Mouse (Mus musculus) thymus, postnatal 36 days (tissue): ENCODE results near the gene Adra1b.

Experiments
- DNase-seq, 2 experiments: peaks; one replicate each; pipeline ENCODE4 v3.0.0; 2022; ENCODE audit warnings: mixed read lengths in 2 of 2

Gene Adra1b

DNA sequence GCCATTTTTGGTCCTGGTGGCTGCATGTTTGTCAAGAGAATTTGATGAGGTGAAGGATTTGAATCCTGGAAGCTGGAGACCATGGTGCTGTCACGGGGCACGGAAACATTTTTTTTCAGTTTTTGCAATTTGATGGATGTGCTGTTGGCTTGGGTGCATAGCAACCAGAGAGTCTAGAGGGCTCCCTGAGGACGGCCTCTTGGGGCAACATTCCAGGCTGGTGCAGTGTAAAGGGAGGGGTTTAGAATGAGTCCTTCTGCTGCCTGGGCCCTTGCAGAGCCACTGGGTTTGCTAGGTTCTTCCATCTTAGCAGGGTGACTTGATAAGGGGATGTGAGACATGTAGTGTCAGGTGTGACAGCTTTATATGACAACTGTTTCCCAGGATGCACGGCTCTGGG, 8.5 kb downstream of the Adra1b start:
- no peak for DNase-seq

DNA sequence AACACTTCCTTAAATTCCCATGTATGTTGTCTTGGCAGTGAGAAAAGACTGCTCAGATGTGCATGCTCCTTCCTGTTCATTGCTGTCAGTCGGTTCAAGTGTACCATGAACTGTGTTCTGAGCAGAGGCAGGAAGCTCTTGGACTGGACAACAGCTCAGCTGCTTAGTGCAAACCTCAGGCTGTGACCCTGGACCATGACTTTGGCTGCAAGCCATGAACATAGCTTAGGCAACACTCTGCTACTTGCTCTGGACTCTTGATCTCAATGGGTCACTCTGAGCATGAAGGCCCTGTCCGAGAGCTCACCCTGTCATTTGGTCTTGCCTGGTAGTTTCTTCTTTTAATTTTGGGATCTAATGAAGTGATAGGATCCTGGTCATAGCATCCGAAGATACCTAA, 9.6 kb downstream of the Adra1b start:
- DNase-seq, result no peak

DNA sequence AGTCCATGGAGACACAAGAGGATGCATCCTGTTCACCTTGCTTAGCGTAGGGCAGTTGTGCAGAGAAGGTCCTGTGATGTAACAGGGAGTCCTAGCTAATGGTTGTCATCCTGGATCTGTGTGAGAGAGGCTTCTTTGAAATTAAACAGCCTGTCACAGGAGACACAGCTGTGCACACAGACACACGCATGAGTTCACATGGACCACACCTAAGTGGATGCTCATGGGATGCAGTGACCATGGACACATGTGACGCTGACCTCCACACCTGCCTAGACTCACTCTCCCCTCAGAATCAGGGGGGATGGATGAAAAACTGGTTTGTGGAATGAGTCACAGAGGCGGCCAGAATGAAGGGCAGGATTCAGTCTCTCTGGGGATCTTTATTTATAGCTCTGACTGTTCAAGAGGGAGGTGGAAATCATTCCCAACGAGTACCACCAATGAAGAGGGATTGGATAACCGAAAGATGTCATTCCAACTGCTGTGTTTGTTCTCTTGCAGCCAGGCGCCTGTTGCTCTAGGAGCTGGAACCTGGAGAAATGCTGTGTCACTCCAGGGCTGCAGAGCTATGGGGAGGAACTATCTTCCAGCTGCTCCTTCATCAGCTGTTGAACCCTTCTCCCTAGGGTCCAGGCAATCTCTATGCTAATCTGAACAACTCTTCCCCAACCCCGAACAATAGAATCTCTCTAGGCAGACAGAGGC, 11.6 kb downstream of the Adra1b start:
- DNase-seq, result no peak

DNA sequence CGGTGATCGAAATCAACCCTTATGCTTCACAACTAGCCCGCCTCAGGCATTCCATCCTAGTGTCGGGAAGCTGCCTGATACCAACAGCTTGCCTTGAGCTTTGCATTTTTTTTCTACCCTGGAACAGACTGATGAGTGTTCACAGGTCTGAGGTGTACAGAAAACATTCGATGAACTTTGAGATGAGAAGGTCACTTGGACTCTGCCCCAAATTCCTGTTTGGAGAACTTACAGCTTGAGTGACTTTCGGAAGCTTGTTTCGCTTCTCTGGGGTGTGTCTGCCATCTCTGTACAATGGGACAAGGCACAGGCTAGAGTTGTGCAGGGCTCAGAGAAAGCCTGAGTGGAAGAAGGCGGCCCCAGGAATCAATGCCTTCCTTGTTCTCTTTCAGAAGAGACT, 12.3 kb downstream of the Adra1b start:
- no peak for DNase-seq

DNA sequence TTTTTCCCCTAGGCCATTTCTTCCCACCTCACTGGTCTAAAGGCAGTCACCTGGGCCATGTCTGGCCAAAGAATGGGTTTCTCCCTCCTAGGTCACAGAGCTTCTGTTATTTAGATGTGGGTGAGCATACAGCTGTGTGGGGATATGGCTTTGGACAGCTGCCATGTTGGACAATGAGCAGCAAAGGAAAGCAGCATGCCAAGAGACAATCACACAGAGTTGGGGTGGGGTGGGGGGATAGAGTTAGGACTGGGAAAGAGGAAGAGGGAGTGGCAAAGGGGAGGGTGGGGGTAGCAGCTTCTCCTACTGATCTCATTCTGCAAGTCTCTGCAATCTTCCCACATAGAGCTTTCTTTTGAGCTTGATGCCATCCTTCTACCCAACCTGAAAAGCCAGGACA, 13.4 kb downstream of the Adra1b start:
- no peak for DNase-seq

DNA sequence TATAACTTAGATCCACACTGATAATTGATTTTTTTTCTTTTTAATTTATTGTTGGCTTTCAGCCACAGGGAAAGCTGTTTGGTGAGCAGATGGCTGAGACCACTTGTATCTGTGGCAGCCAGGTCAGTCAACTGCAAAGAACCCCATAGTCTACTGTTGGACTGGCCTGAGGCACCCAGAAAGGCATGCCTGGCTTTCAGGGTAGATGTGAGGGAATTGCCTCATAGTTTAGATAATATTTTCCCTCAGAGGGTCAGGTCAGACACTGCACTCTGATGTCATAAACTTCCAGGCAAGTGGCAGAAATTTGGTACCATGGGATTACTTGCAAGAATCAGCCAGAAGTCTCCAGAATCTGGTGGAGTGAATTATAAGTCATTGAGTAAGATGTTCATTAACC, 16.5 kb downstream of the Adra1b start:
- DNase-seq, result no peak

DNA sequence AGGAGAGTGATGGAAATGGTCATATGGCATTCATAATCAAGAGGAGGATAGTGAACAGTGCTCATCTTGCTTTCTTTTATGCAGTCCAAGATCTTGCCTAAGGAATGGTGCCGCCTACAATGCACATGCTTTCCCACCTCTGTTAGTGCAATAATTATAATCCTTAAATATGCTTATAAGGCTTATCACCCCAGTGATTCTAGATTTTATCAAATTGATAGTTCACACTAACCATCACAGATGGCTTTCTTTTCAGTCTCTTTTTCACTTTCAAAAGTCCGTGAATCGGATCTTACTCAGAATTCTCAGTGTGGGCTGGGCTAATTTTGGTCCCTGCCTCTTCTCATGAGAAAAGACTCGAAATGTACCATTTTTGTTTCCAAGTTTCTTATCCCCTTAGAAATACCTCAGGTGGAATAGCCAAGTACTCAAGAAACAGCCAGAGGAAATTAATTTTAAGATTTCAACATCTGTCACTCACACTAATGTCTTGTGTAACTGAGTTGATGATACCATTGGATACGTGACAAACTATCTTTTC, 17.3 kb downstream of the Adra1b start:
- DNase-seq, result no peak

DNA sequence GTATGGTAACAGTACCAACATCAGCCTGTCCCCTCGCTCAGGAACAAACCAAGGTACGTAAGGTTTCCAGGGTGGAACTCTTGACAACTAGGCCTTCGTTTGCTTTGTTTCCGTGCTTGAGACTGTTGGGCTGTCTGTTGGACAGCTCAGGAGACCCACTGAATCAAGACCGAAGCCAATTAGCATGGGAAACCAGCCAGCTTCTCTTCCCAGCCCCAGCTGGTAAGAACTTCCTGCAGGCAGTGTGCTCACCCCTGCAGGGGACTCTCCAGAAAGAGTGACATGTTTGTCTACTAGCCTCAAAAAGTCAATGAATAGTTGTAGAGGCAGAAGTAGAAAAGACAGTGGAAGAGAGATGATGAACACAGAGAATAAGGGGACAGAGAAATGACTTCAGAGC, 23.8 kb downstream of the Adra1b start:
- no peak for DNase-seq

DNA sequence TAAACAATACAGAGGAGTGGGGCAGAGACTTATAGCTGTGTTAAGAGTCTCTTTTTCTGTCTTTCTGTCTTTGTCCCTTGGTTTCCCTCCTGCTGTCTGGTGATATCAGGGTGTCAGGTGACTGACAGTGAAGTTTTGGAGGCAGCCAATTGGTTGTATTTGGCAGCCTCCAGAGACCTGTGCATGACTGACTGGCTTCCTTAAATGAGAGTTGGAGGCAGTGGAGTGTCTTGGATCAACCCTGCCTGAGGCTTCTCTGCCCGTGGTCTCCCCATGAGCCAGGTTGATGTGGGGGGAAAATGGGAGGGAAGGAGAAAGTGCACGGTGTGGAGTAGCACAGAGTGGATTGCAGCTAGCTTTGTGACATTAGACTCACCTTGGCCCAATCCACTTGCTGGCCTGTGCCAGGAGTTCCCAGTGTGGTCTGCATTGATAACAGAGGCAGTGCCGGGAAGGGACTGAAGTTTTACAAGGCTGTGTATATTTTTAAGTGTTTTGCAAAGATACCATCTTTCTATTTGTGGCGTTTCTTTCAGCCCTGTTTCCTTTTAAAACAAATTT, 33.2 kb downstream of the Adra1b start:
- DNase-seq, result no peak

DNA sequence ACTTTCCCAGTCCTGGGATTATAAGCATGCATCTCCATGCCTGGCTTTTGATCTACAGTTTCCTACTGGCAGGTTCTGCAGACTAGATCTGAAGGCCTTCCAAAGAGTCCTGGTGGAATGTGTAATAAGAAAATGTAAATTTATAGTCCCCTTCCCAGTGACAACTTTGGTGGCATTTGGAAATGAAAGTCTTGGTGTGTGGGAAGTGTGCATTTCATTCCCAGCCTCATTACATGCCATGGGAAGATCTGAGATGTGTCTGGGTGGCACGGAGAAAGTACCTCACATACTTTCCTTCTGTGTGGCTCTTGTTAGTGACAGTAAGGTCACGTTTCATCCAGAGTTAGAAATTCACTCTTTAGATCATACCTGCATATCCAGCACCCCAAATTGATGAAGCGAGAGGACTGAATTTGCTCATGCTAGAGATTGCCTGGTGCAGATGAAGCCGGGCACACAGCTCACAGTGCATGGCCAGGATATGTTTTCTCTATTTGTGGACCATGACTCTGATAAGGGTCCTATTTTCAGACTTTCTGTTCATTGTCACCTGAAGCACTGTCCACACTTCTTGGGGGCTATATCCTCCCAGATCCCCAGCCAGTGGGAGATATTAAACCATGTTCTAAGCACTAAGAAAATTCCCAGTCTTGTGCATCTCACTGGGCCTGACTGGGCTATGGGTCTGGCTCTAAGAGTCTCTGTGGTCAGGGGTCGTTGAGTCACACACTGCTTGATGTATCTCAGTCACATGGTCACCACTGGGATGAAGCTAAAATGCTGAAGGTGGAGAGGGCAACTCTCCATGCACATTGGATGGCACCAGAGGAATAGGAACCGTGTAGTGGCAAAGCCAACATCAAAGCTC, 35.5 kb downstream of the Adra1b start:
- DNase-seq, result no peak

DNA sequence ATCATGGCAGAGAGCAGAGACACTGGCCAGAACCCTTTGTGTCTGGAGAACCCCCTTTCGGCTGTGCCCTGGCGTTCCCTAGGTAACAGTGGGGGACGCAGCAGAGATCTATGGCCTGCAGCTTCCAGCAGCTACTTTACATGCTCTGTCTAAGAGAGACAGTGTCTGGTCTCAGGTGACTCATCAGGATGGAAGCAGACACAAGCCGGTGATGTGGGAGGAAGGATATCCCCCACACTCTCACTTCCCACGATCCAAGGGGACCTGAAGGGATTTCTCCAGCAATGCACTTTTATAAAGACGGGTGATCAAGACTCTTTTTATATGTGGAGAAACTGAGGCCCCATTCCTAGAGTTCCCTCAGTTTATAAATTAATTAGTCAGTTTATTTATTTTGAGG, 48.0 kb downstream of the Adra1b start:
- no peak for DNase-seq

DNA sequence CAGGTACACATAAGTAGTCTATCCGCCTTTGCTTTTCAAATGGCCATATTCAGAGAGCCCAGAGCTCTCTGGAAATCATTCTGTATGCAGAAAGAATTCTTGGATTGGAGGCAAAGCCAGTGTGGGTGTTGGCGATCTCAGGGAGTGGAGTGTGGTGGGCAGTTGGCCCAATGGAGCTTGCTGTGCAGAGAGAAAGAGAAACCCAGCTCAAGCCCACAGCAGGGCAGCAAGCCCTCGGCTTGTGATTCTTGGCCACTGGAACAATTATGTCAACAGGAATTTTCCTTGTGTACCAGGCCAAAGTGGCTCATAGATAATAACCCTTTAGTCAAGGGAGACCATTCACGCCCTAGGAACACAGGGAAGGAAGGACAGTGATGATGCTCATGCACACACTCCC, 53.0 kb downstream of the Adra1b start:
- no peak for DNase-seq

DNA sequence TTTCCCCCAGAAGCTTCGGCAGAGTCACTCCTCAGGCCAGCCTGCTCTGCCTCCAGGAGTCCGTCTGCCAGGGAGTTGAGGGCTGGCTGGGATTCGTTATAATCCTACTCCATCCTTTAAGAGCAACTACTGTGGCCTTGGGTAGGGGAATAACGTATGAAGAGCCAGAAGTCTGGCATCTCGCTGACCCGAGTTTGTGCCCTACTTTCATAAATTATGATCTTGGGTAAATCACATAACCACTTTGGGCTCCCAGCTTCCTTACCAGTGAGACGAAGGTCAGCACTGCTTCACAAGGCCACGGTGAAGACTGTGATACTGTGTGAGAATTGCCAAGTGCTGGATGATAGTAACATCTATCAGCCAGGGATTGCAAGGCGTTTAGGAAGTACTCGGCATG, 59.4 kb downstream of the Adra1b start:
- DNase-seq, result no peak

DNA sequence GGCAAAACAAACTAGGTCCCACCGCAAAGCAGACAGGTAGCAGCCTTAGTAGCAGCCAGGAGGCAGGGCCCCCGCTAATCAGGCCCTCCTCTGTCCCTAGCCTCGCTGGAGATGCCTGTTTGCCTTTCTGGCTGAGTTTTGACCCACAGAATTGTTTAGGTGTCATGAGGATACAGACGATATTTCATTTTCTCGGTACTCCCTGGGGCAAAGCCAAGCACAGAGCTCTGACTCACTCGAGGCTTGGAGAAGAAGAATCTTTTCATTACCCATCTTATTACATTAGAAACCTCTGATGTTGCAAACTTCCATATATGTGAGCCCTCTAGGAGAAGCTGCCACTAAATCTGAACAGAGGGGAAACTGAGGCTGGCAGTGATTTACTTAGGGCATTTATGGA, 60.5 kb downstream of the Adra1b start:
- DNase-seq, result no peak

DNA sequence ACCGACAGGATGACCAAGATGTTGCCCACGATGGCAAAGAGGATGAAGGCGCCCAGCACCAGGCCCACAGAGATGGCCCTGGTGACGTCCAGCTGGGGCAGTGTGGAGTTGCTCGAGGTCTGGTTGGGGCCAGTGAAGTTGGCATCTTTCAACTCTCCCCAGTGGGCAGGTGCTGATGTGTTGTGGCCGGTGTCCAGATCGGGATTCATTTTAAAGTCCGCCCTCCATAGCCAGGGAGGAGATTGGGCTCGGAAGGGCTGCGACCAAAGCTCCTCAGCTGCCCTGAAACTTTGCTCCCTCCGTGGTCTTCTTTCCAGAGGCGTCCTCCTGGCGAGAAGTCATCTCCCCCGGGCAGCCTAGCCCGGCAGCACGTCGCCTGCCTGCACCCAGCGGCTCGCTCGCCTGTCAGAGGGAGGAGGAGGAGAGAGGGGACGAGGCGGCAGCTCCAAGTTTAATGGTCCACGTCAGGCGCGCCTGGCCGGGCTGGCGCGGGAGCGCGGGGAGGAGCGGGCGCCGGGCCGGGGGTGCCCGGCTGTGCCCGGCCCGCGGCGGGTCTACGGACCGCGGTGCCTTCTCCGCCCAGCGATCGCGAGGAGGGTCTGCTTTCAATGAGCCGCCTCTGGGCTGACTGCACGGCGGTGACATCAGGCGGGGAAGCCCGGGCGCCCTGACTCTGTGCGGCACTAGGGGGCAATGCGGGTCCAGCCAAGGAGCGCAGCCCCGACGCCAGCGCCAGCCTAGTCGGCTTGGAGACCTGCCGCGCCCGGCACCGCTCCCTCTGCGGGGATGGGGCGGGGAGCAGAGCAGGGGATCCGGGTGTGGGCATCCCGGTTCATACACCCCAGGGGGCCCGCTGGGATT, 64.9 kb downstream of the Adra1b start:
- peak; percentile 36 to 39 for DNase-seq

DNA sequence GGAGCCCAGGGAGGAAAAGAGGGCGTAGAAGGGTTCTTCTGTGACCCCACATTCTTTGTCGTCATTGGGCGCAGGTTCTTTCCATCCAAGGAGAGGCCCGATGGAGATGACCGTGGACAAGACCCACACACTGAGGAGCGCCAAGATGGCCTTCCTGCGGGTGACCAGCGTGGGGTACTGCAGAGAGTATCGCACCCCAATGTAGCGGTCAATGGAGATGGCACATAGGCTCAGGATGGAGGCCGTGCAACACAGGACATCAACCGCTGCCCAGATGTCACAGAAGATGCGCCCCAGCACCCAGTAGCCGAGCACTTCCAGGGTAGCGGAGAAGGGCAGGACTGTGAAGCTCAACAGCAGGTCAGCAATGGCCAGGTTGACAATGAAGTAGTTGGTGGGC, 65.6 kb downstream of the Adra1b start:
- DNase-seq, result no peak

DNA sequence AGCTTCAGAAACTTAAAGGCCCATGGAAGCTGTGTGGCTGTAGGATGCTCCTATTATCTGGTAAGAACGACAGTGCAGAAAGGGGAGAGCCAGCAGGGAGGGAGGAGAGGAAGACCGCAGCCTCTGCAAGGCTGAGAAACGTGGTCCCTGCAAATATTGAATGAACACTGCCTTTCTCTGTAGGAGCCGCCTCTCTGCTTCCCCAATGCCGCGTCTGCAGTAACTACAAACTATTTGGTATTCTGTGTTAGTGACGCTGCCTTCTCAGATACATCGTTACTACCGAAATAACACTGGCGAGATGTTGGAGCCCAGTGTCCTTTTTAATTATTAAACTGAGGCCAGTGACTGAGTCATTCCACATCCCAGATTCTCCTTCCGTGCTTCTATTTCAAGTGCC, 66.5 kb downstream of the Adra1b start:
- DNase-seq, result no peak

DNA sequence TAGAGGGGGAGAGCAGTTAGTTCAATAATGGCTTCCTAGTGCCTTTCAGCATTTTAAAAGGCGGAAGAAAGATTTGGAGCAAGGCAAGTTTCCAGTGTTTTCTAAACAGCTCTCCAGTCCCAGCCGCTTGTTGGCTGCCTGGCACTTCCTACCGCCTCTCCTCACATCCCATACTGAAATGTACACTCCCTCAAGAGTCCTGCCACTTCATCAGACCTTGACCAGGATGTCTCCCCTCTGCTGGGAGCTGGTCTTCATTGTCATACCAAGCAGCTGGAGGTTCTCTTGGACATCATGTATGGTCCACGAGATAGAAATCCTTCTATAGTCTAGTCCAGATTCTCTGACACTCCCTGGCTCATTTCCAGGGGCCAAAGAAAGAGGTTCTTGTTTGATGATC, 69.5 kb downstream of the Adra1b start:
- DNase-seq, result no peak

DNA sequence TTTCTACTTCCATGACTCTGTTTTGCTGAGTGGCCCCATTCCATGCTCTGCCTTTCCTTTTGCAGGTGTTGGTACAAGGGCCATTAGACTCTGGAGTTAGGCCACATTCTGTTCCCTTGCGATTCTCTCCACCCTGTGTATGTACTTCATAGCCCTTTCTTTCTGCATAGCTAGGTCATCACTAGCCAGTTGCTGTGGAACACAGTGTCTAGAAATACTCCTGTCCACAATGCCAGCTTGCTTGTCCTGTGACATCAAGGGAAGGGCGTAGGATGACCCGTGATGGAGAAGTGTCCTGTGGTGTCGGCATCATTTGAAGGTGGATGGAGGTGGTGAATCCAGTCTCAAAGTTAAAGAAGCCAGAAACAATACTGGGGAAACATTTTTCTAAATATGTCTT, 74.2 kb downstream of the Adra1b start:
- no peak for DNase-seq

DNA sequence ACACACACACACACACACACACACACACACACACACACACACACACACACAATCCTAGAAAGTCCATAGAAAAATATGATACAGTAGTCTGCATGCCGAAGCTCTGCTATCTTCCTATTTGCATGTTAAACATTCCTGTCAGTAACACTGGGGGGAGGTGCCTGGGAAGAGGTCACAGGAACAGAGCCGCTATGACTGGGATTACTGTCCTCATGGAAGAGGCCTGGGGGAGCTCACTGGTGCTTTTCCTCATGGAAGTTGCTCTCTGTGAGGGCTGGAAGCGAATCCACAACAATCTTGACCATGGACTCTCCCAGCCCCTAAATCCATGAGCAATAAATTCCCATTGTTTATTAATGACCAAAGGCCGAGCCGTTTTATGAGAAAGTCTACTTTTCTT, 77.7 kb downstream of the Adra1b start:
- no peak for DNase-seq

DNA sequence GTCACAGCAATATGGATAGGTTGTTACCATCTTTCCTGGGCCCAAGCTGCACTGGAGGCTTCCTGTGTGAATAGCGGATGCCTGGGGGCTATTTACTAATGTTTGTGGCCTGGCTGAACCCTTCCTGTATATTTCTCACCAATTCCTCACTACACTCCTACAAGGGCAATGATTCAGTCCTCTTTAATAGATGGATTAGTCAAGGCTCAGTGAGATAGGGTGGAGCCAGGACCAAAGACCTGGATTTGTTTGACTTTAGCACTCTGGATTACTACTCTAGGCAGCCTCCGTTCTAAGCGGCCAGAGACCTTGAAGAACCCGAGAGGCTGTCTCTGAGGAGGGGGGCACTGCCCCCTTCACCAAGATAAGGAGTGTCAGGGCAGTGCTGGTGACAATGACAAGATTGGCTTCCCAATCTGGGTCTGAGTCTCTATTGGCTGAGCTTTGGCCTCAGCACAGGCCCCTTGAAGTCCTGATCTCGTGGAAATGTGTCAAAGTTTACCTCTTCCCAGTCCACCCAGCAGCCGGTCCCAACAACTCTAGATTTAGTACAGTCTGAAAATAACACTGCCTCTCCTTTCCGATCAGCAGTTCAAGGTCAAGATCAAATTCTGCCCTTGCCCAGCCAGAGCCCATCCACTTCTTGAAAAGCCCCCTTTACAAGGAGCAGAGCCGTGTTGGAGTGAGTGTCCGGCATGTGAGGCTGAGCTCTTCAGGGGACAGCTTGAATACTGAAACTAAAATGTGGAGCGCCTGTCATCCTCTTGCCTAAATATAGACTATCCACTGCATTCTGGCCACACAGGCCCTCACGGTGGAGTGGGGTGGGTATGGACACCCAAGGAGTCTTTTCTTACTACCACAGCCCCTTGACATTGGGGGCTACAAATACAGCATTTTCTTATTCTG, 80.2 kb downstream of the Adra1b start:
- DNase-seq, result no peak
